Mouse (Mus musculus) intestine, postnatal 0 days (tissue): ENCODE measurements around the gene Hadh. TPM values are rescaled to one million over a fixed set of nuclear protein-coding genes. Genes with fewer than 3 reads are reported as not detected.

Experiments used
- ATAC-seq: fragments of 200-750 bp; cut with Nextera tagmentation; 2 replicates; pipeline ENCODE4 v1.8.0; 2017; ENCODE audit warnings: mild to moderate bottlenecking, moderate TSS enrichment, moderate library complexity
- H3K27ac ChIP-seq: fragments of 300-500 bp; sonication (generic); 2 replicates; pipeline ENCODE4 v1.5.1; 2014; ENCODE audit warnings: mild to moderate bottlenecking, low read depth, low read length, moderate library complexity
- H3K27me3 ChIP-seq: fragments of 300-500 bp; sonication (generic); replicated peaks from 2 replicates; pipeline ENCODE4 v1.6.1; 2014; ENCODE audit warnings: low read length, mixed read lengths; ENCODE audit not compliant: control insufficient read depth, insufficient read depth
- H3K36me3 ChIP-seq: fragments of 300-500 bp; sonication (generic); 2 replicates; pipeline ENCODE4 v1.6.1; 2014; ENCODE audit warnings: mild to moderate bottlenecking, moderate library complexity; ENCODE audit not compliant: control insufficient read depth, insufficient read depth
- H3K4me1 ChIP-seq: fragments of 300-500 bp; sonication (generic); replicated peaks from 2 replicates; pipeline ENCODE4 v1.6.1; 2014; ENCODE audit warnings: antibody characterized with exemption, low read length, mixed read lengths; ENCODE audit not compliant: control insufficient read depth, insufficient read depth
- H3K4me2 ChIP-seq: fragments of 300-500 bp; sonication (generic); replicated peaks from 2 replicates; pipeline ENCODE4 v1.6.1; 2014; ENCODE audit warnings: low read depth, mild to moderate bottlenecking, moderate library complexity
- H3K4me3 ChIP-seq: fragments of 300-500 bp; sonication (generic); 2 replicates; pipeline ENCODE4 v1.5.1; 2014; ENCODE audit warnings: low read depth, low read length
- H3K9ac ChIP-seq: fragments of 300-500 bp; sonication (generic); 2 replicates; pipeline ENCODE4 v1.6.1; 2014; ENCODE audit warnings: mild to moderate bottlenecking, low read depth, low read length
- H3K9me3 ChIP-seq: fragments of 300-500 bp; sonication (generic); 2 replicates; pipeline ENCODE4 v1.6.1; 2016; ENCODE audit warnings: mixed run types; ENCODE audit not compliant: control insufficient read depth
- CTCF ChIP-seq: sonication (generic); IDR thresholded peaks from 2 replicates; pipeline ENCODE4 v1.5.1; 2016; ENCODE audit warnings: low read depth, mild to moderate bottlenecking, control low read depth, antibody characterized with exemption, moderate library complexity
- whole genome bisulfite sequencing: fragments of 180-500 bp; shearing (Covaris S2); extraction: QIAGEN DNeasy Blood & Tissue Kit; methylation state at CpG from one replicate; pipeline ENCODE4 v1.1.7; 2014; 5-methylcytosine and 5-hydroxymethylcytosine counted together
- polyA plus RNA-seq: library from polyadenylated mRNA; unstranded; fragments of >200 nt; fragmentation: Nextera tagmentation; extraction: Ambion mirVana; gene quantifications from 2 replicates; pipeline ENCODE4 v1.2.1, GENCODE M21; 2015

Hadh gene
- polyA plus RNA-seq, 1 experiment from 2014 or later, result 581 TPM

- Histone ChIP-seq H3K9ac (no peak overlapping the region), H3K27ac (no peak overlapping the region), H3K9me3 (no peaks in the 10 kb centered on the region), H3K36me3 (peaks cover 18% of the 10 kb centered on the region), H3K4me1 (0 out of 2 replicates have a peak, but pooled peaks cover 6% of the 10 kb centered on the region), H3K4me2 (no peak overlapping the region), H3K4me3 (no peak overlapping the region), H3K27me3 (no peaks in the 10 kb centered on the region)
- TF ChIP-seq CTCF, result no peak
- no peak for ATAC-seq
- 77% methylated on average over 9 of the region's 9 CpGs for WGBS
These were observed 27.2 kb upstream of the Hadh start for GRCm38 (mm10) chr3:131299078-131299477.

GRCm38 (mm10) chr3:131296893-131297292 lies 25.0 kb upstream of the Hadh start:
- Histone ChIP-seq H3K27ac (no peak overlapping the region), H3K36me3 (peaks cover 18% of the 10 kb centered on the region), H3K4me1 (peaks cover 11% of the 10 kb centered on the region; the same call in 1 of the 2 replicates), H3K9me3 (no peaks in the 10 kb centered on the region), H3K4me3 (no peak overlapping the region), H3K4me2 (no peak overlapping the region), H3K27me3 (no peaks in the 10 kb centered on the region), H3K9ac (no peak overlapping the region)
- TF ChIP-seq CTCF, result no peak
- WGBS, result 91% methylated on average over 7 of the region's 7 CpGs
- no peak for ATAC-seq

- WGBS, result 34% methylated on average over 12 of the region's 12 CpGs
- no peak for TF ChIP-seq CTCF
- Histone ChIP-seq H3K27ac (no peak overlapping the region; the same call in 1 of the 2 replicates), H3K36me3 (peaks cover 18% of the 10 kb centered on the region), H3K27me3 (no peaks in the 10 kb centered on the region), H3K4me3 (no peak overlapping the region), H3K9ac (no peak overlapping the region), H3K4me1 (peaks cover 11% of the 10 kb centered on the region; the same call in 1 of the 2 replicates), H3K9me3 (no peaks in the 10 kb centered on the region), H3K4me2 (peak overlapping the region; percentile 48)
- peak; percentile 34; the same call in 1 of the 2 replicates for ATAC-seq
These were observed 23.8 kb upstream of the Hadh start for GRCm38 (mm10) chr3:131295513-131296200.

- H3K27me3 ChIP-seq, result no peaks in the 10 kb centered on the region
- H3K27ac ChIP-seq, result peak overlapping the region; percentile 2; the same call in 1 of the 2 replicates
- peak; percentile 65 for TF ChIP-seq CTCF
- H3K4me1 ChIP-seq, result peaks cover 11% of the 10 kb centered on the region; the same call in 1 of the 2 replicates
- no peaks in the 10 kb centered on the region for H3K9me3 ChIP-seq
- H3K9ac ChIP-seq, result no peak overlapping the region
- no peak for ATAC-seq
- no peak overlapping the region; the same call in 1 of the 2 replicates for H3K4me2 ChIP-seq
- no peak overlapping the region for H3K4me3 ChIP-seq
- 52% methylated on average over 3 of the region's 3 CpGs for WGBS
- H3K36me3 ChIP-seq, result peaks cover 18% of the 10 kb centered on the region
These were observed 22.6 kb upstream of the Hadh start for GRCm38 (mm10) chr3:131294503-131294902.

- WGBS, result 54% methylated on average over 3 of the region's 3 CpGs
- H3K9me3 ChIP-seq, result no peaks in the 10 kb centered on the region
- H3K27ac ChIP-seq, result peak overlapping the region; percentile 11; the same call in 1 of the 2 replicates
- no peak overlapping the region for H3K9ac ChIP-seq
- H3K36me3 ChIP-seq, result peaks cover 14% of the 10 kb centered on the region
- peaks cover 11% of the 10 kb centered on the region; the same call in 1 of the 2 replicates for H3K4me1 ChIP-seq
- H3K4me3 ChIP-seq, result no peak overlapping the region
- ATAC-seq, result peak; percentile 62
- TF ChIP-seq CTCF, result no peak
- H3K27me3 ChIP-seq, result no peaks in the 10 kb centered on the region
- H3K4me2 ChIP-seq, result no peak overlapping the region
These were observed 21.1 kb upstream of the Hadh start for GRCm38 (mm10) chr3:131292959-131293358.

- H3K4me1 ChIP-seq, result peaks cover 11% of the 10 kb centered on the region; the same call in 1 of the 2 replicates
- TF ChIP-seq CTCF, result no peak
- WGBS, result 33% methylated on average over 2 of the region's 2 CpGs
These were observed 20.4 kb upstream of the Hadh start for GRCm38 (mm10) chr3:131292349-131292748.

More at GRCm38 (mm10) chr3:131292349-131292748, 20.4 kb upstream of the Hadh start:
- no peaks in the 10 kb centered on the region for H3K9me3 ChIP-seq
- H3K36me3 ChIP-seq, result peaks cover 8% of the 10 kb centered on the region; the same call in 1 of the 2 replicates
- no peak overlapping the region for H3K4me3 ChIP-seq
- no peak overlapping the region for H3K9ac ChIP-seq
- ATAC-seq, result peak; percentile 77
- no peak overlapping the region for H3K4me2 ChIP-seq
- no peaks in the 10 kb centered on the region for H3K27me3 ChIP-seq
- peak overlapping the region; percentile 42; the same call in 1 of the 2 replicates for H3K27ac ChIP-seq
